Mouse (Mus musculus) intestine, embryonic 15.5 days (tissue): Measurements from ENCODE around the gene Aif1. TPM values are rescaled to one million over a fixed set of nuclear protein-coding genes. Genes with fewer than 3 reads are reported as not detected.
A peak's percentile ranks its signal among the peaks of the same experiment; 100 is the strongest.

Experiments used
- ATAC-seq: fragments of 200-750 bp; cut with Nextera tagmentation; 2 replicates; pipeline ENCODE4 v1.8.0; 2017; ENCODE audit warnings: moderate TSS enrichment, moderate library complexity
- H3K27ac ChIP-seq: fragments of 300-500 bp; sonication (generic); 2 replicates; pipeline ENCODE4 v1.5.1; 2015; ENCODE audit warnings: mild to moderate bottlenecking, inconsistent platforms
- H3K27me3 ChIP-seq: fragments of 300-500 bp; sonication (generic); replicated peaks from 2 replicates; pipeline ENCODE4 v1.6.1; 2015; ENCODE audit warnings: inconsistent platforms
- H3K36me3 ChIP-seq: fragments of 300-500 bp; sonication (generic); 2 replicates; pipeline ENCODE4 v1.6.1; 2015; ENCODE audit warnings: inconsistent platforms
- H3K4me1 ChIP-seq: fragments of 300-500 bp; sonication (generic); replicated peaks from 2 replicates; pipeline ENCODE4 v1.6.1; 2015; ENCODE audit warnings: inconsistent platforms
- H3K4me2 ChIP-seq: fragments of 300-500 bp; sonication (generic); replicated peaks from 2 replicates; pipeline ENCODE4 v1.6.1; 2015; ENCODE audit warnings: mild to moderate bottlenecking, inconsistent platforms
- H3K4me3 ChIP-seq: fragments of 300-500 bp; sonication (generic); replicated peaks from 2 replicates; pipeline ENCODE4 v1.5.1; 2015; ENCODE audit warnings: inconsistent platforms
- H3K9ac ChIP-seq: fragments of 300-500 bp; sonication (generic); 2 replicates; pipeline ENCODE4 v1.6.1; 2015; ENCODE audit warnings: inconsistent platforms
- H3K9me3 ChIP-seq: fragments of 300-500 bp; sonication (generic); 2 replicates; pipeline ENCODE4 v1.6.1; 2016; ENCODE audit warnings: inconsistent platforms
- WGBS: fragments of 180-500 bp; shearing (Covaris S2); methylation state at CpG from one replicate; pipeline ENCODE4 v1.1.7; 2015; 5-methylcytosine and 5-hydroxymethylcytosine counted together
- polyA plus RNA-seq: library from polyadenylated mRNA; unstranded; fragments of >200 nt; fragmentation: Nextera tagmentation; extraction: Ambion mirVana; gene quantifications from 2 replicates; pipeline ENCODE4 v1.2.1, GENCODE M21; 2015

Gene Aif1
- polyA plus RNA-seq, 1 experiment from 2014 or later, result 20.6 TPM

DNA sequence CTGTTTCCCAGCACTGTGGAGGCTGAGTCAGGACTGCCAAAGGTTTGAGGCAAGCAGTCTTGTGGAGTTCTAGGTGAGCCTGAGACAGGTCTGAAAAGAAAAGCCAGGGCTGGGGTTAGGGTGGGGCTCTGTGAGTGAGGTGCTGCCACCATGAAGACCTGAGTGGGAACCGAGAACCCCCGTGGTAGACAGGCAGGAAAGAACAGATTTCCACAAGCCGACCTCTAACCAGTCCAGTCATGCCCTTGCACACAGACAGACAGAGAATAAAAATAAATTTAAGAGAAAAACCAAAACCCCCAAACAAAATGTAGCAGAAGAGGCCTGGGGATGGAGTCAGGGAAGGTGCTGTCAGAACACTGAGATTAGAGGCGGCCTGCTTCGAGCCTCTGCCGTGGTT, 486 bp downstream of the Aif1 start:
- 76% methylated on average over 6 of the region's 6 CpGs for WGBS
- ATAC-seq, result no peak
- H3K4me2 ChIP-seq, result no peak overlapping the region
- H3K4me1 ChIP-seq, result 0 out of 2 replicates have a peak, but pooled peaks cover 2% of the 10 kb centered on the region
- H3K27me3 ChIP-seq, result no peaks in the 10 kb centered on the region
- no peak overlapping the region for H3K9ac ChIP-seq
- no peaks in the 10 kb centered on the region for H3K9me3 ChIP-seq
- no peaks in the 10 kb centered on the region for H3K36me3 ChIP-seq
- no peak overlapping the region for H3K4me3 ChIP-seq
- no peak overlapping the region for H3K27ac ChIP-seq

DNA sequence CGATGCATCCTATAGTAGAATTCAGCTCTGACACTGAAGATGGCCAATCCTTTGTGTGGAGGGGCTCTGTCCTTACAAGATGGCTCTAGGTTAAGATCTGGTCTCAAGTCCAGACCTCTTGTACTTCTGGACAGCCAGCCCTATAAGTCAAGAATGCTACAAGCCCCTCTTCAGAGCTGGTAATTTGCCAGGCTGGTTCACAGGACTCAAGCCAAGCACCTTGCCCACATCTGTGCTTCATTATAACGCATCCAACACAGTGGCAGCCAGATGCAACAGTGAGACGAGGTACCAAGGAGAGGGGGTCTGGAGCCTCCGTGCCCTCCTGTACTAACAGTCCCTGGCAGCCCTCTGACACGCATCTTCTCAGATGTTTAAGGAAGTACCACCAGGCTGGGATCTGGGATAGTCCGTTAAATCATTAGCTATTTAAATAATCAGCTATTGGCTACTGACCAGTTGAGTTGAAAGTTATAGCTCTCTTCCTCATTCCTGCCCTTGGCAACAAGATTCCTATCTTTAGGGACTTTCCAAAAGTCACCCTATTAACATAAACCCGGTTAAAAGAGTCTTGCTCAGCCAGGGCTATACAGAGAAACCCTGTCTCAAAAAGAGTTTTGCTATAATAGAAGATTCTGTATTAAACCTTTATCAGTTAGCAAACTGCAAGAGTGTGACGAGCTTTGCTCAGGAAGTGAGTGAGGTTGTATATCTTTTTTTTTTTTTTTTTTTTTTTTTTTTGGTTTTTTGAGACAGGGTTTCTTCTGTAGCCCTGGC, 1.5 kb downstream of the Aif1 start:
- no peak for ATAC-seq
- Histone ChIP-seq H3K9ac (no peak overlapping the region), H3K4me1 (0 out of 2 replicates have a peak, but pooled peaks cover 2% of the 10 kb centered on the region), H3K4me2 (no peak overlapping the region), H3K9me3 (no peaks in the 10 kb centered on the region), H3K27me3 (no peaks in the 10 kb centered on the region), H3K36me3 (no peaks in the 10 kb centered on the region), H3K27ac (no peak overlapping the region), H3K4me3 (no peak overlapping the region)
- WGBS, result 56% methylated on average over 8 of the region's 8 CpGs

DNA sequence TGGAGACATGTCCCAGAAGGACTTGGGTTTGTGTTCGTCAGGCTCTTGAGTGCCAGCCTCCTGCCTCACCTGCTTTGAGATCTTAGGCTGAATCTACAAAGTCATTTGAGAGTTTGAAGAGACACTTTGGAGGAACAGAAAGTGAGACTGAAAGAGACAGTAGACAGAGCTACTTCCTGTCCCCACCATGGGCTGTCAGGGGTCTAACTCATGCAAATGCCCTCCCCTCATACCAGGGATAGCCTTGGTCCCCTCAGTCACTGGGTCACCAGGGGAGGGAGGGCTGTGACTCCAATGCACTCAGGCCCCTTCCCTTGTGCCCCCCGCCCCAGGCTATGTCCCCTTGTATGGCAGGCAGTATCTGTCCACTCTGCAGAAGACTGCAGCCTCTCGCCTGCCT, 2.5 kb downstream of the Aif1 start:
- H3K36me3 ChIP-seq, result no peaks in the 10 kb centered on the region
- H3K9ac ChIP-seq, result no peak overlapping the region
- 77% methylated on average over 3 of the region's 3 CpGs for WGBS
- no peak for ATAC-seq
- no peak overlapping the region for H3K4me2 ChIP-seq
- H3K9me3 ChIP-seq, result no peaks in the 10 kb centered on the region
- H3K27me3 ChIP-seq, result no peaks in the 10 kb centered on the region
- no peak overlapping the region for H3K27ac ChIP-seq
- 0 out of 2 replicates have a peak, but pooled peaks cover 2% of the 10 kb centered on the region for H3K4me1 ChIP-seq
- H3K4me3 ChIP-seq, result no peak overlapping the region

DNA sequence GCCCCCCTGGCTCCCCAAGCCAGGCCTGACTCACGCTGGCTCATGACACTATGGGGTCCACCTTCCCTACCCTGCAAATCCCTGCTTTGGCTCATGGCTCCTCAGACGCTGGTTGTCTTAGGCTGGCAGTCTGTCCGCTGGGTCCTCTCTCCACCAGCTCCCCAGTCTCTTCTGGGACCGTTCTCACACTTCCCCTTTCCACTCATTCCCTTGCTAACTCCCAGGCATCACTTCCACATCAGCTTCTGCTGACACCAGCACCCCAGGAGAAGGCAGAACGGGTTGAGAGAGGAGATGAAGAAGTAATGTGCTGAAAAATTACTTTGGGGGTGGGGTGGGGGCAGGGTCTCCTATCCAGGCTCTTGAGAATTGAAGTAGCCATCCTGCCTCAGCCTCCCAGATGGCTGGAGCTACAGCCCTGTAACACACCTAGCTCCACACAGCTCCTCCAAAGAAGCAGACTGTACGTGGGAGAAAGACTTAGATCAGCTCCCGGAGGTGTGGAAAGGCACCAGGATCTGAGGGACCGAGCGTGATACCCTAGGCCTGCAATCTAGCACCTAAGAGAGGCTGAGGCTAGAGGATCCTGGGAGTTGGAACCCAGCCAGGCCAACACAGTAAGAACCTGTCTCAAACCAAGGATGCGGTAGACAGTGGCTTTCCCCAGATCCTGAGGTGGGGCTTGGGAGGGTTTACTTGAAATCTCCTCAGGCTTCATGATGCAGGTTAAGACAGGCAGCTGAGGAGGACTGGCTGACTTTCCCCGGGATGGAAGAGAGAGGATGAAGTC, 3.2 kb downstream of the Aif1 start:
- 67% methylated on average over 11 of the region's 11 CpGs for WGBS
- Histone ChIP-seq H3K9me3 (no peaks in the 10 kb centered on the region), H3K4me3 (no peak overlapping the region), H3K4me1 (0 out of 2 replicates have a peak, but pooled peaks cover 2% of the 10 kb centered on the region), H3K27me3 (no peaks in the 10 kb centered on the region), H3K27ac (no peak overlapping the region), H3K4me2 (no peak overlapping the region), H3K9ac (no peak overlapping the region), H3K36me3 (no peaks in the 10 kb centered on the region)
- no peak for ATAC-seq

DNA sequence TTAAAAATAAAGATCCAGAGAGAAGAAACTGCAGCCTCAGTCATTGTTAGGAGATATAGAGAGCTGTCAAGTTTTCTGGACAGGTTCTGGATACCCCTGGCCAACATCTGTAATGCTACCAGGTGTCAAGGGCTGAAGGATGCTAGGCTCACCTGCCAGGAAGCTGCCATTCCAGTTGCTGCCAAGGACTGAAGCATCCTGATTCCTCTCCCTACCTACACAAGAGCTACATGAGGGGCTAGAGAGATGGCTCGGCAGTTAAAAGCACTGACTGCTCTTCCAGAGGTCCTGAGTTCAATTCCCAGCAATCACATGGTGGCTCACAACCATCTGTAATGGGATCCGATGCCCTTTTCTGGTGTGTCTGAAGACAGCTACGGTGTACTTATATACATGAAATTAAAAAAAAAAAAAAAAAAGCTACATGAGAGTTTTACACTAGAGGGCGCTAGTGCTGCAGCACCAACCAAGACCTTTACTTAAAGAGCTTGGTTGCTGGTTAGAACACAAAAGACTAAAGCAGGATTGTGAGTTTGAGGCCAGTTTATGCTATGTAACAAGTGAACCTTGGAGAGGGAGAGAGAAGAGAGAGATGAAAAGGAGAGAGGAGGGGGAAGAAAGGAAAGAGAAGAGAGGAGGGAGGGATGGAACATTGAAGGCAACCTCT, 7.2 kb downstream of the Aif1 start:
- Histone ChIP-seq H3K36me3 (no peaks in the 10 kb centered on the region), H3K9me3 (no peaks in the 10 kb centered on the region), H3K9ac (no peak overlapping the region), H3K4me3 (no peak overlapping the region), H3K27ac (no peak overlapping the region), H3K4me2 (no peak overlapping the region), H3K4me1 (peaks cover 7% of the 10 kb centered on the region), H3K27me3 (no peaks in the 10 kb centered on the region)
- 25% methylated on average over 4 of the region's 4 CpGs for WGBS
- ATAC-seq, result no peak

DNA sequence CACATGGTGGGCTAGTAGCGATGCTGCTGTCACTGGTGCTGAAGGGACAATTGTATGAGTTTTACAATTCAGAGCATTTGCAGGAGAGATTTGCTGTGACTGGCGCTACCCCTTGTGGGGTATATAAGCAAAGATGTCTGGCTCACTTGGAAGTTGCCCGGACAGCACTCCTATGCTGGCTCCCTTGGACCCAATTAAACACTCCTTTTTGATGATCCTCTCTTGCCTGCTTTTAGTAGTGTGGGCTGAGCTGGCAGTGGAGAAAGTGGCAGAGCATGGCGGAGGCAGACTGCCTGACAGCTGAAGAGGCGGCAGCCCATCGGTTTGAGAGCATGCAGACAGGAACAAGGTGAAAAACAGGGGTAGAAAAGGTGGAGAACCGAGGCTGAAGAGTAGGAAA, 8.1 kb downstream of the Aif1 start:
- H3K27me3 ChIP-seq, result no peaks in the 10 kb centered on the region
- ATAC-seq, result no peak
- H3K4me3 ChIP-seq, result no peak overlapping the region
- H3K27ac ChIP-seq, result no peak overlapping the region
- peaks cover 9% of the 10 kb centered on the region for H3K4me1 ChIP-seq
- no peak overlapping the region for H3K4me2 ChIP-seq
- H3K36me3 ChIP-seq, result no peaks in the 10 kb centered on the region
- 89% methylated on average over 7 of the region's 7 CpGs for WGBS
- no peak overlapping the region for H3K9ac ChIP-seq
- H3K9me3 ChIP-seq, result no peaks in the 10 kb centered on the region

DNA sequence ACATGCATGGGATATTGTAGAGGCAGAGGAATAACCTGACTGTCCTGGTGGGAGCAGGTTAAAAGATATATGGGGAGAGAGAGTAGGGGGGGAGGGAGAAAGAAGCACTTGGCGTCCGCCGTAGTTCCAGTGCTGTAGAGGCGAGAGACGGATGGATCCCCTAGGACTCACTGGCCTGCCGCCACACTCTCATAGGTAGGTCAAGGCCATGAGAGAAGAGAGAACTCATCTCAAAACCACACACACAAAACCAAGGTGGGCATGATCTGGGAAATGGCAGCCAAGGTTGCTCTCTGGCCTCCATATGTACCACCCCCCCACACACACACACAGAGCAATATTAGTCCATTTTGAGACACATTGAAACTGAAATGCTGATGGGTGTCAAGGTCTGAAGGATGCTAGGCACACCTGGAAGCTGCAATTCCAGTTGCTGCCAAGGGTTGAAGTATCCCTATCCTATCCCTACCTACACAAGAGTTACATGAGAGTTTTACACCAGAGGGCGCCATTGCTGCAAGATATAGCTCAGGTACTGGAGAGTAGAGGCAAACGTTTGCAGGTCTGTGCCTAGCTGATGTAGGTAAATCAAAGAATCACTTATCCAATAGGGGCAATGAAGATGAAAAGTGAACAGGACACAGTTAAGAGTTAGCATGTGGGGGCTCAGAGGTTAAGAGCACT, 9.4 kb downstream of the Aif1 start:
- no peak for ATAC-seq
- H3K4me3 ChIP-seq, result no peak overlapping the region; the same call in 1 of the 2 replicates
- no peak overlapping the region for H3K9ac ChIP-seq
- peaks cover 7% of the 10 kb centered on the region for H3K36me3 ChIP-seq
- H3K27me3 ChIP-seq, result no peaks in the 10 kb centered on the region
- H3K4me1 ChIP-seq, result peaks cover 18% of the 10 kb centered on the region
- no peaks in the 10 kb centered on the region for H3K9me3 ChIP-seq
- 64% methylated on average over 8 of the region's 8 CpGs for WGBS
- H3K27ac ChIP-seq, result no peak overlapping the region
- peak overlapping the region; percentile 50 for H3K4me2 ChIP-seq

DNA sequence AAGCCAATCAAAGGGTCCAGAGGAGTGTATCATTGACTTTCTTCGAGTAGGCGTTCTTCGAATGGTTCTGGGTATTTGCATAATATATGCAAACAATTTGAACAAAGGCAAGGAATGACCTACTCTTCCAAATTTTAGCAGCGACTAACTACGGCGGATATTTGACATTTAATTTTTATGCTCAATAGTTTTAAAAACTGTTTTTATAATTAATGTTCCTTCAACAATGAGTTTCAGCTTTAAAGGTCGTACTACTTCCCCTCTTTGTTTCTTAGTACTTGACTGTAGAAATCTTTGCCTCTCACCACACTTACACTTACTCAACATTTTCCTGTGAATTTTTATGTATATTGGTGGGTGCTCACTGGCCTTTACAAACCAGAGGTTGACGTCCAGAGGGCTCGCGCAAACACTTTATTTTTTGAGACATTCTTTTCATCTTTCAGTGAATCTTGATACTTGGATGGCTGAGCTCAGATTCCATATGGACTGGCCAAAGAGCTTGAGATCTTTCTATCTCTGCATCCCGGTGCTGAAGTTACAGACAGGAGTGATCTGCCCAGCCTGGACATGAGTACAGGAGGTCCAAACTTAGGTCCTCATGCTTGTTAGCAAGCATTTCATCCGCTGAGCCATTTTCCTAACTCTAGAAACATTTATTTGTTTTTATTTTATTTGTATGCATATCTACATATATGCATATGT, 10.3 kb downstream of the Aif1 start:
- Histone ChIP-seq H3K4me2 (peak overlapping the region; percentile 50), H3K9me3 (no peaks in the 10 kb centered on the region), H3K27ac (peak overlapping the region; percentile 98), H3K4me1 (peaks cover 18% of the 10 kb centered on the region), H3K4me3 (peak overlapping the region; percentile 100), H3K36me3 (peaks cover 15% of the 10 kb centered on the region), H3K9ac (peak overlapping the region; percentile 3; the same call in 1 of the 2 replicates), H3K27me3 (no peaks in the 10 kb centered on the region)
- ATAC-seq, result no peak; the same call in 1 of the 2 replicates
- WGBS, result 16% methylated on average over 12 of the region's 12 CpGs

DNA sequence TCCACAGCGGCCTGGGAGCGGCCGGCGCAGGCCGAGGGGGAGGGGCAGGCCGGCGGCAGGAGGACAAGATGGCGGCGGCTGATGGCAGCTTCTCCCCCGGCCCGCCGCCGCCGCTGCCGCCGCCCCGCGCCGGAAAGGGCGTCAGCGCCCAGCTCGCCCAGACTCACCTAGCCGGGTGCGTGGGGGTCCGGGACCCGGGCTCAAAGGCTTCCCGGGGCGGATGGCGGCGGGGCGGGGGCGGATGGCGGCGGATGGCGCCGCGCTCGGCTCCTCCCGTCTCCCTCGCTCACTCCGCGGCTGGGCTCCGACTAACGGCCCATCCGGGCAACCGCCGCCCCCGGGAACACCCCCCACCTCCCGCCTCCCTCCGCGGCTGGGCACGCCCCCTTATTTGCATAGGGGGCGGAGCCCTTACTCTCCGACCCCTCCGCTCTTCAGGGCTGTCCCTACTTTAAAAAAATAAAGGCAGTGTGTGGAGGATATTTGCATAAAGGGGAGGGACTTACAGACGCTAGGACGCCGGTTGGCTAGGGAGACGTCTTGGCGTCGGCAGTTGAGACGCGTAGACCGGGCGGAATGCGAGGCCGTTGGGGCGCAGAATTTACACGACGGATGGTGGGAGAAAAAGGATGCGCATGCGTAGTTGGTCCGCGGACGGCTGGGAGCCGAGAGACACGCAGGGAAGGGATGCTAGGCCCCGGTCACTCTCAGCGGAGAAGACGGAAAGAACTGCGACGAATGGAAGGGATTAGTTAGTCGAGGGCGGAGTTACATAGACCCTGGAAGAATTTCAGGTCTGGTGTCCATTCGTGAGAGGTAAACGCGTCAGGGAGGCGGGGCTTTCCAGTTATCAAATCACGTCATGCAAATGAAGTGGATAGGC, 11.1 kb downstream of the Aif1 start, which contains the start of gene Prrc2a:
Gene Prrc2a, minus strand, starts transcription at position 330 of the 883 bp plus-strand sequence.
- peak within 1 kb of the TSS; percentile 98 for H3K27ac ChIP-seq
- H3K9me3 ChIP-seq, result no peaks in the 10 kb centered on the region
- under 1% methylated on average over 68 of the region's 89 CpGs for WGBS
- peak within 1 kb of the TSS; percentile 100 for H3K4me3 ChIP-seq
- peak within 1 kb of the TSS; percentile 100 for H3K9ac ChIP-seq
- peaks cover 23% of the 10 kb centered on the region for H3K36me3 ChIP-seq
- no peaks in the 10 kb centered on the region for H3K27me3 ChIP-seq
- peaks cover 18% of the 10 kb centered on the region for H3K4me1 ChIP-seq
- peak; percentile 98 for ATAC-seq
- peak within 1 kb of the TSS; percentile 82 for H3K4me2 ChIP-seq

DNA sequence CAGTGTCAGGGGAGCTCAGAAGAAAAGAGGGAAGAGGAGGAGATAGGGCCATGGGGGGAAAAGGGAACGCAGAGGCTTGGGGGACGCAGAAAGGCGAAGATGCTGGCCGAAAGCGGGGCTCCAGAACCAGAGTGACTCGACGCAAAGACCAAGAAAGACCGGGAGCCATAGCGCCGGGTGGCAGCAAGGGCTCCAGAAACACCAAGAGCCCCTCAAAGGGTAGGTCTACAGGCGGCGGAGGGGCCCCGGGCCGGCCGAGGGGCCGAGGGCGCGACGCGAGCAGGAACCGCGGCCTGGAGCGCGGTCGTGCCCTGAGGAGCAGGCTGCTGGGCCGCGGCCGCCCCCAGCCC, 11.7 kb downstream of the Aif1 start:
- WGBS, result under 1% methylated on average over 26 of the region's 28 CpGs
- Histone ChIP-seq H3K4me3 (peak overlapping the region; percentile 100), H3K4me2 (peak overlapping the region; percentile 82), H3K27ac (peak overlapping the region; percentile 94), H3K9me3 (no peaks in the 10 kb centered on the region), H3K36me3 (peaks cover 30% of the 10 kb centered on the region), H3K27me3 (no peaks in the 10 kb centered on the region), H3K9ac (peak overlapping the region; percentile 100), H3K4me1 (peaks cover 18% of the 10 kb centered on the region)
- ATAC-seq, result no peak
